Mouse (Mus musculus): ENCODE measurements around the gene Ghrh. TPM values are rescaled to one million over a fixed set of nuclear protein-coding genes. Genes with fewer than 3 reads are reported as not detected.

Ghrh gene
- polyA plus RNA-seq, 3 experiments from 2014 or later: not detected

DNA sequence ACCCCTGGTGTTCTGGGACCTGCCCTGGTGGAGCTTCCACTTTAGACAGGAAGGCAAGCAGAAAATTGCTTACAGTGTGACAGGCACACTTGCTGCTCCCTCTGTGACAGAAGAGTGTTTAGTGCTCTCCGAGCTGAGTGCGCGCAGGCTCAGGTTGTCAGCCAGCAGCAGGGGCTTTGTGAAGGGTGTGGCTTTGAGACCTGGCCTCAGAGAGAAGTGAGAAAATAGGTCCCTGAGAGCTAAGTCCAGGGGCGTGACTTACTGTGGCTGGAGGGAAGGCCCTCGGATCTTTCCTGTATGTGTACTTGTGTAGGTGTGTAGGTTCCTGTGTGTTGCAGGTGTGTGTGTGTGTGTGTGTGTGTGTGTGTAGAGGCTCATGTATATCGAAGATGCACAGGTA lies 4.0 kb downstream of the Ghrh start:
- ATAC-seq: no peak

DNA sequence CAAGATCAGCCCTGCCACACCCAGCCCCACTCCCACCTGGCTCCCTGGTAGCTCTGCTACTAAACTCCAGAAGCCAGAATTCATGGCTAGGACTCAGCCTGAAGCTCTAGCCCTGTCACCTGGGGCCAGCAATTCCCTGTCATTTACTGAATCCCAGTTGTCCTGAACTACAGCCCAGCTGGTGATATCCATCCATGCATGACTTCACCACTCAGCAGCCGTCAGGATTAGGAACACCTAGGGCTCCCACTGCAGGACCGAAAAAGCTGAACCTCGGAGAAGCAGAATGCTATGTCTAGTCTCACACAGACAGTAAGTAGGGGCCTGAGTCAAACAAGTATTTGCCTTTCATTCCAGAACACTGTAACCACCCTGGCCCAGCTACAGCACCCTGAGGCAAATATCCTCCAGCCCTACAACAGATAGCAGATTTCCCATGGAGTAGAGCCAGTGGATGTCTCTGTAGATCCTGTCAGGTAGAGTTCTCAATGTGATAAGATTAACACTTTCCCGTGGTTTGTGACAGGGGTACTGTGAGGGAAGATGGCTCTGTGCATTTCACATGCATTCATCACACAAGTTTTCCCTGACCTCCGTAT lies 4.9 kb downstream of the Ghrh start:
- no peak for ATAC-seq

DNA sequence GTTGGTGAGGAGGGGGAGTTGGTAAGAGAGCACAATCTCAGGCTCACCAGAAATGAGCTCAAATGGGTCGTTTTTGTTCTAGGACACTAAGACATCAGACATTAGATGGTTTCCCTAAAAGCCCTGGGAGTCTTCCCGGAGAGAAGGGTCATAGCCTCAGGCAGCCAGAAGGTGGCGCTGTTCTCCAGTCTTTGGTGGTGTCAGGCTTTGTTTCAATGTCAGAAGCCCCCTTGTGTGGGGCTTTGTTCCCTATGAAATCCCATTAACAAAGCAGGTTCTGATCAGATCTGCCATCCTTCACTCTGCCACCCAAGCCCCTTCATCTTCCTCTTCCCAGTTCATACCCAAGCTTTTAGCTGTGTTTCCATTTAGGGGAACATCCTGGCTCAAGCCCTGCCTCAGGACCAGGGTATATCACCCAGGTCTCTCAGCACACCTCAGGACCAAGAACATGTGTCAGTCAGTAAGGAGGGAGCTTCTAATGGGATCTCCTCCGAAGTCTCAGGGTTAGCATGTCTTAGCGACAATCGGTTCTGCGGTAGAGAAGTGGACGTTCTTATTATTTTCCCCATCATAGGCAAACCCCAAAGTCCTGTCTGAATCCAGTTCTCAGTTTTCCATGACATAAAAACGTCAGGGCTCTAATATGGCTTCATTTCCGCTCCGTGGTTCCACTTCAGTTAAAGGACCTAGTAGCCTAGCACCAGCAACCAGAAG lies 5.6 kb downstream of the Ghrh start:
- no peak for ATAC-seq

DNA sequence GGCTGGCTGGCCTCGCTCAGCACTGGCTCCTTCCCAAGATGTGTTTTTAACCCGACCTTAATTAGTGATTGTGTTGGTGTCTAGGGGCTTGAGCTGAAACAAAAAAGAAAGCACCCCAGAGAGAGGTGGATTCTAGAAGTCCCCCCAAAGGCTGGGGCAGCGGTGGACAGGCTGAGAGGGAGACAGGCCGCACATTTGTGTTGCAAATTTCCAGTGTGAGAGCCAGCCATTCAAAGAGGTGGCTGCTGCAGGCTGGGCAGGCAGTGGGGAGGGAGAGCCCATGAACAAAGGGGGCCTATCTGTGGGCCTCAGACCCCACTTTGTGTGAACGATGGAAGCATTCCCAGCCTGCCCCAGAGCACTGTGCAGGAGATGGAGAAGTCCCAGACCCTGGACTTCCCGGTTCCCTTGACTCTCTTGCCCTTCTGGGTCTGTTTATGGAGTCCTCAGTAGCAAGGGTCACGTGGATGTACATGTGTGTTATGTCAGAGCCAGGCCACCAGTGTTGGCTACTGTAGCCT lies 7.0 kb downstream of the Ghrh start:
- no peak for ATAC-seq

DNA sequence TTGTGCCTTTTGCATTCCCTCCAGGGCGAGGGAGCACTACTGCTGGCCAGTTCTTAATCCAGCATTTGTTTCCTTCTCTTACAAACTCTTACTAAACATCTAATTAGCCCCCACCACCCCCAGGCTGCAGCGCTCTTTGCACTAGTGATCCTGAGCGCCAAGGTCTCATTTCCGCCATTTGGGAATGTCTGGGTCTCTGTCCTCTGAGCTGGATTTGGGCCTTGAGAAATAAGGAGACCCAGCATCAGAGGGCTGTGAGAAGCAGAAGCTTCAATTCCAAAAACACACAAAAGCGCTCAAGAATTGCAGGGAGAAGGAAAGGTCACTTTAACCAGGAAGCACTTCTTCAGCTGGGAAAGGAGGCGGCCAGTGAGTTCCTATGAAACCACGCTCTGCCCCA lies 7.8 kb downstream of the Ghrh start:
- ATAC-seq: no peak

DNA sequence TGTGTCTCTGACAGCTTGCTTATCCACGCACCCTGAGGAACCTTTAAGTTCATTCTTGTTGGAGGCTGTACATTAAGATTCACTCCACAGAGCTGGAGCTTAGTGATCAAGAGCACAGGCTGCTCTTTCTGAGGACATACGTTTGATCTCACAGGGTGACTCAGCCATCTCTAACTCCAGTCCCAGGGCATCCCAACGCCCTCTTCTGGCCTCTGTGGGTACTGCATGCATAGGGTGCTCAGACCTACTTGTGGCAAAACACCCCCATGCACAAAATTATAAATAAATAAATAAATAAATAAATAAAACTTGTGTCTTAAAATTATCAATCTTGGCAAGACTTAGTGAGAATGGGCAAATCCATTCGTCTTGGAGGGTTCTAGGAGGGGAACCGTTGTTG lies 8.6 kb downstream of the Ghrh start:
- no peak for ATAC-seq

DNA sequence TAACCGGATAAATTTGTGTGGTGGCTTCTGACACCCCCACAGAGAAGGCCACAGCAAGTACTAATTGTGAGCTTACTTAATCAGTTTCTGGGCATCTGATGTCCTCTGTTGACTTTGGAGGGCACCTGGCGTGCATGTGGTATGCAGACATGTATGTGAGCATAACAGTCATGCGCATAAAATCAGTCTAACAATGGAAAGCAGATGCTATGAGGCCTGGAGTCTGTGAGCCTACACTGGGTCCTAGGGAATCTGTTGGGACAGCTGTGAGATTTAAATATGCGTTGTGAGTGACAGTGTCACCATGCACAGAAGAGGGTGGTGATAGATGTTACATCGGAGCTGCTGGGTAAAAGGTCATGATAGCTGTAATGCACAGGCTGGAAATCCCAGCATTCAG lies 15.2 kb downstream of the Ghrh start:
- no peak for ATAC-seq

DNA sequence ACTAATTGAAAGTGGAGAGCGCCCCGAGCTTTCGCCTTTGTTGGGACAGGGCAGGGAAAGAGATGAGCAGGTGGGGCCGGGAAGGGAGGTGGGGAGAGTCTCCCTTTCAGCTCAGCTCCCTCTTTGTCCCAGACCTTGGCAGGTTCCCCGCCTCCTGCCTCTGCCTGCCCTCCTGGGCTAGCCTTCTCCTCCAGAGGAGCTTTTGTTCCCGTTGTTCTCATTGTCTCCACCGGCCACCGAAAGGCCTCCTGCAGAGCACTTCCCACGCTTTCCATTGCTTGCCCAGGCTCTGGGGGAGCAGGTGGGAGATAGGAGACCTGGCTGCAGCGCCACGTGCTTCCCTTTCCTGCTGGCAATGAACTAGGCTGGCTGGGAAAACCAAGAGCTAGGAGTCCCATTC lies 18.7 kb downstream of the Ghrh start:
- ATAC-seq: no peak

DNA sequence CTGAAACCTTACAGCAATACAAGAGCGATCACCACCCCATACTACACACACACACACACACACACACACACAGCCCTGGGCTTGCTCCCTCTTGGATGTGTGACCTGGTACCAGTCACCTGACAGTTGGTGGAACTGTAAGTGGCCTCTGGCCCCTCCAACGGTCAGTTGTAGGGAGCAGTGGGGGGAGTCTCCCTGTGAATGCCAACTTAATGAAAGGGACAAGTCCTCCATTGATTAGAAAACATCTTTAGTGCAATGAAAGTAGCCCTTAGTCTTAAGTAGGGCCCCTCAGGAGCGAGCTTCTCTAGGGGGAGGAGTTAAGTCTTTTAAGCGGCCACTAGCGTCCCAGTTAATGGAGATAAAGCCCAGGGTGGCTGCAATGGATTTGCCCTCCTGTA lies 19.2 kb downstream of the Ghrh start:
- ATAC-seq: no peak

DNA sequence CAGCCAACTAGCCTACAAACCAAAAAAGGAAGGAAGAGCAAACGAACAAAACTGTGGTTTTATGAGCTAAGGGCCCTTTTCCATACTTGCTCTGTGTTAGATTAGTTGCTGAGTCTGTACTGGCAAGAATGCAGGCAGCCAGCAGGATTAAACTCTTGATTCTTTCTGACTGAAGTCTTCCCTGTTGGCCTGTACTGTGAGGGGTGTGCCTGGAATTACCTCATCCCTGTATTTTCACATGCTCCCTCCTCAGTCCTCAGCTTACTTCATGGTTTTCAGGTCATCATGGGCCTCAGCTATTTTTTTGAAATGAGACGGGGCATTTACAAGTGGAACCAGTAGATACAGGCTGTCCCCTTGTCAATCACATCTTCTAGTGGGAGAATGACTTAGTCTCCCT lies 22.1 kb downstream of the Ghrh start:
- ATAC-seq: no peak

DNA sequence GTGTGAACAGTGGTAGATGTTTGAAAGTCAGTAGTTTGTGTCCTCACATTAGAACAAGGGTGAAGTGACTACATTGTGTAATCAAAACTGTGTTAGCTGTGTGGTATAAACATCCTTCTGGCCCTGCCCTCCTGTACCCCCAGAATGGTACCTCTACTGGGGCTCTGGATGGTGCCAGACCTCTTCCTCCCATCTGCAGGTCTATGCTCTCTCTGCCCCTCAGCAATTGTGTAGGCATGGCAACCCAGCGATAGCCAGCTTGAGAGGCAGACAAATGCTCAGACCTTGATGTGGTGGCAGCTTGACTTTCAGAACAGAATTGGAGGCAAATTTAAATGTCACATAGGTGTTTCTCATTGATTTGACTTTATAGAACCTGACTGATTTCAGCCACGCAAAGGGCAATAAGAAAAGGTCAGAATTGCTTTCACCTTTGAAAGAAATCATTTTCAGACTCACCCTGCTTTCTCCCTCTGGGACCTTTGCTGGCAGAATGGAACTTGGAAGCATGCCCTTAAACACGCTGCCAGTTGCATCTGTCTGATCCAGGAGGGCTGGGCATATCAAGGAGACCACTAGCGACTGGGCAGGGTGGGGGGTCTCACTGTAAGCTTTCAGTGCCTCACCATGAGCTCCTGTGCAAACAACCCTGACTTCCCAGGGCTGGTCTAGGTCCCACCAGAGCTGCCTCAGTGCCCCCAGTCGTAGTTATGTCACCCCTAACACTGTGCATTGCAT lies 25.1 kb downstream of the Ghrh start:
- ATAC-seq: no peak

DNA sequence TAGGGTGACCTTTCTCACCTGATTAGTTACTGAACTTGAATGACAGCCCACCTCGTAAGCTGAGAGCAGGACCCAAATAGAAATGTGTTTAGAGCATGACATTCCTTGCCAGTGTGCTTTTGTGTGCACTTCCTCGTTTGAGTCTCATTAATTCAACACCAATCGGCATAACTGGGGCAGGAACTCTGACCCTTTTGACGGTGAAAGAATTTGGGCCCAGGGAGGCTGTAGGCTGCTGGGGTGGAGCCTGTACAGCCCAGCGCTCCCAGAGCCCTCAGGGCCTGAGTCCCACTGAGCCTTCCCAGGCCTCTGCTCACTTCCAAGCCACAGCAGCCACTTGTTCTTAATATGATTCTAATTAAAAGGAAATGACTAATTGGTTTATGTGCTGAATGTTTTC lies 26.4 kb downstream of the Ghrh start:
- no peak for ATAC-seq

DNA sequence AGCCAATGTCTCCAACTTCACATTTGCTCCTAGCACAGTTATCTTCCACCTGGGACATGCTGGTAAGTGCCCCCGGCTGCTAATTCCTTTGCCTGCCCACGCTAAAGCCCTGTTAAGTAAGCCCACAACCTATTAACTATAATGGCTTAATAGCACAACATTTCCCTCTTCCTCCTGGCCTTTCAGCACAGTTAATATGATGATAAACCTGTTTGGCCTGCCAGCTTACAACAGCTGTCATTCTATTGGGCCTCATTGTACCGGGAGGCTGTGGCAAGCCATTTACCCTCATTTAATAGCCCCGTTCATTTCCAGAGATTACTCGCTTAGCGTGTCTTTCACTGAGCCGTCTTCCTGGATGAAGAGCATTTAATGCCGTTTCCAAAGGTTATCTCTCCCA lies 27.2 kb downstream of the Ghrh start:
- ATAC-seq: no peak

DNA sequence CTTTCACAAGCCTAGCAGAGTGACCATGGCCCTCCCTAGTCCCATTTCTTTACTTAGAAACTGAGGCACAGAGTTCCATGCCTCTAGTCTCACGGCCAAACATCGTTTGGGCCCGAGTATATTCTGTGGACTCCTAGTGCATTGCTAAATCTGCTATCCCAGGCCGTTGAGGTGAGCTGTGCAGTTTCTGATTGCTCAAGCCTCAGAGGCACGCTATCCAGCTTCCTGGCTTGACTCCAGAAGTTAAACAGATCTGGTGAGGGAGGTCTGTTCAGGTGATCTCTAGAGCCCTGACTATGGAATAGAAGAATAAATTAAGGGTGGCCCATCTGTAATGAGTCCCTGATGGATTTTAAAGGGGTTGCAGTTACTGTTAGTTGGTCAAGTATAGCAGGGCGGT lies 30.1 kb downstream of the Ghrh start:
- ATAC-seq: no peak

DNA sequence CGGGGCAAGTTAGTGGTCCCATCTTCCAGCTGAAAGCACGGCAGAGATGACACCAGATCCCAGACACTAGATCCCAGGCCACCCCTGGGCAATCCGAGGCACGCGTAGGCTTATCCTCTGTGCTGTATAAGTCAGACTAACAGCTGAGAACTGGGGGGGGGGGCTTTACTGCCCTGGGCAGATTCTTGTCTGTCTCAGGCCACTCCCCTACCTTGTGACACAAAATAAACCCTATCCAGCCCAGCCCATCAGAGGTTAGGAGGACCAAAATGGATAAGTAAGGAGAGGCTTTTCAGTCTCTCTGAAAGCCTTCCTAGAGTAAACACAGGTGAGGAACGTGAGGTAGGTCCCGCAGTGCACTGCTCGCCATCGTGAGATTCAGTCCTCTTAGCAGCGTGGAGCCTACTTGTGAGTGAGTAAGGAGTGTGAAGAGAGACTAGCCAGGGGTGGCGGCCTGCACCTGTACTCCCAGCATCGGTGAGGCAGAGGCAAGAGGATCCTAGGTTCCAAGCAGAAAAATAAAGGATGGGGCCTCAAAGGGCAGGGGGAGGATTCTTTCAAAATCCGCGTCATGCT lies 30.9 kb downstream of the Ghrh start:
- ATAC-seq: no peak

DNA sequence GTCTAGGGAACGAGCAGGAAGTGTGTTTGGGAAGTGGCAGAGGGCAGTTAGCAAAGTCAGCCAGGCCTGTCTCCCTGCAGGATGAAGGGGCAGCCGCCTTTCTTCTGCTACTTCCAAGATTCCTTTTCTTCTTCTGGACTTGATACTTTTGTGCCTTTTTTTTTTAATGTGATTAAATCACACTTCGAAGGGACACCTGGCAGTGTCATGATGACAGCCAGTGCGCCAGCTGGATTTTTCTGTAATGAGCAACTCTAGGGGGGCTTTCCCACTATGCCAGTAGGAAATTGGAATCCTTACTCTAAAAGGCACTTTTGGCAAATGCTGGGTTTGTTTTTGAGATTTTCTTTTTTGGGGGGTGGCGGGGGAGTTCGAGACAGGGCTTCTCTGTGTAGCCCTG lies 31.8 kb downstream of the Ghrh start:
- ATAC-seq: no peak

DNA sequence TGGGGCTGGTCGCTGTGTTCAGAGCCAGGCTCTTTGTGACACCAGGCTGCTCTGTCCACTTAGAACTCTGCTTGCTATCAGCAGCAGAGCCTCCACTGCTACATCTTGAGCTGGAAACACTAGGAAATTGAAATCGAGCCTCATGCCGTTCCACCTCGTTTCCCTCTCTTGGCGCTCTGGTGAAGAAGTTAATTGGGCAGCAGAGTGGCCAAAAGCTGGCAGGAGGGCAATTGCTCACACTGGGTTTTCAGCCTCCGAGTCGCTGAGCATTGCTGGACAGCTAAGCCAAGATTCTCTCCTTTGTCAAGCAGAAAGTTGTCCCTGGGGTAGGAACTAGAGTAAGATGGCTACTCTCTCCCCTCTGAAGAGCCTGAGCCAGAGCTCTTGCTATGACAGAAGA lies 33.0 kb downstream of the Ghrh start:
- ATAC-seq: no peak

DNA sequence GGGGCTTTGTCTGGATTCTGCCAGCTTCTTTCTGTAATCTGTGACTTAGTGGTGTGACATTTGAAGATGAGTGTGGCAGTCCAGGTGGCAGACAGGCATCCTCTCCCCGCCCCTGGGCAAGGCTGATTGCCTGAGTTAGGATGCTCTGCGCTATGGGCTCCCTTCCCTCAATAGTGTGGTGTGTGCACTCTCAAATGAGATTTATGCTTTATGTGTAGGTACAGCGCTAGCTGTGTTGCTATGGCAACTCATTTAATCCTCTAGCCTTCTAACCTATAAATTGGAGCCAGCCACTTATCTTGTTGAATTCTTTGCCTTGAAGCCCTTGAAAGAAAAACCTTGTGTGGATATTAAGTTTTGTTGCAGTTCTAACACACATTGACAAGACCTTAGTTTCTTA lies 33.6 kb downstream of the Ghrh start:
- ATAC-seq: no peak

DNA sequence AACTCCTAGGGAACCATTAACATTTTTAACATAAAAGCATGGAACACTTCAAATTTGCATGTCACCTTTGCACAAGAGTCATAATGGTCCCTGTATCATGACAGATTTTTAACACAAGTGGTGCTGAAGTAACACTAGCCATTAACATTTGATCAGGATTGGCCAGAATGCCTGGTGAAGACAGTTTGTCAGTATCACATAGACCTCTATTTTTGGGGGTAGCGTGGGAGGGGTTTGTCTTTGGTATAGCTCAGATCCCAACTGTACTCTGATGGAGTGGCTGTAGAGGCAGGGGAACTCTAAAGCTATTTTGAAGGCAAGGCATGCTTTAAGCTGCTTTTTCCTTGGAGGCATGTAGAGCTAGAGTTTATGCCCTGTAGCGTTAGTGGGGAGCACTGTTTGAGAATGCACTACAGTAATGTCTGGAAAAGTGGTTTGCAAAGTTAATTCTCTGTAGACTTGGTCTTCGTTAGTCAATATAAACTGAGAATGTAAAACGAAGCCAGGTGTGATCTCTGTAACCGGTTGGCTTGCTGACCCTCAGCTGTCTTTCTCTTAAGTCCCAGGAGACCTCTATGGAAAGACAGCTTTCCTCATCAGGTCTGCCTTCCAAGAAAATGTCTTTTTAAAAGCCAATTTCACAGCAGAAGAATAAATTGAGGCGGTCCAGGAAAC lies 36.2 kb downstream of the Ghrh start:
- no peak for ATAC-seq

DNA sequence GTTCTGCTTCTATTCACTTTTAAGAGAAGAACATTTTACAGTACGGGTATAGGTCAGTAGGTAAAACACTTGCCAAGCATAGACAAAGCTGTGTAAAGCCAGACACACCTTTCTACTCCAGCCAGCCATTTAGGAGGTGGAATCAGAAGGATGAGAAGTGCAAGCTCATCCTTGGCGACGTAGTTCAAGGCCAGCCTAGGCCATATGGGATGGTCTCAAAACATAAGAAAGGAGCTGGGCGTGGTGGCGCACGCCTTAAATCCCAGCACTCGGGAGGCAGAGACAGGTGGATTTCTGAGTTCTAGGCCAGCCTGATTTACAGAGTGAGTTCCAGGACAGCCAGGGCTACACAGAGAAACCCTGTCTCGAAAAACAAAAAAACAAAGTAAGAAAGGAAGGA lies 37.7 kb downstream of the Ghrh start:
- ATAC-seq: no peak

DNA sequence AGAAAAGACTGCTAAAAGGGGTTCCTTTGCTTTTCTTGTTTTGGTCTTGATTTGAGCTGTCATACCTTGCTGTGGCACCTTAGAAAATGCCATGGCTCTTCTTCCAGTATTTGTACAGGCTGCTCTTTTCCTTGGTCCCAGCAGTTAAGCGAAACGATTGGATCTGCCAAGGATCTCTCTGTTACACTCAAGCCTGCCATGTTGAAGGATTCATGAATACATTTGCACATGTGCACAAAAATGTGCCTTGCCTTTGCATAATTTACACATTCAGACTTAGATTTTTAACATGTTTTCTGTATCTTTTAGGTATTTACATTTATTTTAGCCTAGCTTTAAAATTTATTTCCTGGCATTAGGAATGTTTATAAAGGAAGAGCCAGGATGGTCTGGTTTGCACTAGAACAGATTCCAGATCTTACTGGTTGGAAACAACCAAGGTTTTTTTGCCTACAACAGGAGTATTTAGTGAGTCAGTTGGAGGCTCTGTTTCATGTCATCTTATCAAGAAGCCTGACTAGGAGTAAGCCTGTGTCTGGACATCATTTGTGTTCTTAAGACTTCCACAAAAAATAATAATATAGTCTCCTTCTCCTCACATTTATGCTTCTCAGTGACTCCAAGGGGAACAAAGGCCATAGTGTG lies 38.9 kb downstream of the Ghrh start:
- no peak for ATAC-seq

DNA sequence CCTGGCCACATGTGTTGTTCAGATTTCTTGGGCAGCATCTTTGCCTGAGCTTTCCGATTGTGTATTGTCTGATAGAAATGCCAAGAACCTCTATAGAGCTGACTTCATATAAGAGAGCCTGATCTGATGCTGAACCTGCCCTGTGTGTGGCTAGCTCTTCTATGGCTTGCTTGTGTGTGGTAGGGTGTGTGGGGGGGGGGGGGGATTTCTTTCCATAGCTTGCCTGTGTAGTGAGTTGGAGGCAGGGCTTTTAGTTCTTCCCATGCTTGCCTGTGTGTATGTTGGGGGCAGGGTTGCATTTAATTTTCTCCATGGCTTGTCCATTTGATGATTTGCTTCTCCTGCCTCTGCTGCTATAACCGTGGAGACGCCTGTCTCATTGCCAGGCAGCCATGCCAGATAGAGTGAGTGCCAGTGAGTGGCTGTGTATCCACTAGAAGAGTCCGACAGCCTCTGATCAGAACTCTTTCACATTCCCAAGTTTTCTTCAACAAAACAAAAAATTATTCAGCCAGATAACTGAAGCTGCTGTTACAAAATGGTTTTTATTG lies 39.5 kb downstream of the Ghrh start:
- ATAC-seq: no peak
